In genomic region chr11:69621571-69622268, GRCm38 (mm10) we compare ENCODE assay signal across 8 mouse cellular contexts. TPM values are rescaled to one million over a fixed set of nuclear protein-coding genes. Genes with fewer than 3 reads are reported as not detected.
DNase-seq lines count a peak whose midpoint lies in the region; ATAC-seq lines count a peak whose summit lies in the region.

Gene Sat2, plus strand, starts transcription at chr11:69622024.

- H3K4me3 ChIP-seq in forebrain, embryonic 15.5 days = peak within 1 kb of the TSS; percentile 52
- H3K4me3 ChIP-seq in hindbrain, embryonic 10.5 days = peak within 1 kb of the TSS; percentile 64
- peak within 1 kb of the TSS; percentile 51 for H3K4me3 ChIP-seq in midbrain, embryonic 13.5 days (replicated peaks)

- H3K4me2 ChIP-seq in forebrain, embryonic 15.5 days (replicated peaks) = peak within 1 kb of the TSS; percentile 73
- H3K4me2 ChIP-seq in midbrain, embryonic 13.5 days (replicated peaks) = peak within 1 kb of the TSS; percentile 72

- DNase-seq in frontal cortex, adult 2 months (ENCODE audit: extremely low spot score in 1 of 2, low spot score in 1 of 2) = no peak
- DNase-seq in frontal cortex, postnatal 14 days (ENCODE audit: low spot score in 2 of 2) = no peak
- DNase-seq in cerebellum, adult 11 months = peak; percentile 54
- peak; percentile 87 for DNase-seq in hindbrain, embryonic 10.5 days (ENCODE audit: low spot score)
- peak; percentile 47 to 55 for DNase-seq in left cerebral cortex, postnatal 25 days (ENCODE audit: low spot score in 2 of 2)
- DNase-seq in T-cell, adult 2 months (ENCODE audit: low spot score) = no peak

- under 1% methylated on average over 20 of the region's 20 CpGs for WGBS in forebrain, embryonic 15.5 days
- 1% methylated on average over 20 of the region's 20 CpGs for WGBS in hindbrain, embryonic 10.5 days
- WGBS in midbrain, embryonic 13.5 days = under 1% methylated on average over 20 of the region's 20 CpGs

- H3K4me1 ChIP-seq in forebrain, embryonic 15.5 days = peaks cover 17% of the 10 kb centered on the region
- H3K4me1 ChIP-seq in hindbrain, embryonic 10.5 days (replicated peaks) = peaks cover 22% of the 10 kb centered on the region
- H3K4me1 ChIP-seq in midbrain, embryonic 13.5 days (replicated peaks) = peaks cover 18% of the 10 kb centered on the region

- no peaks in the 10 kb centered on the region for H3K9me3 ChIP-seq in forebrain, embryonic 15.5 days
- no peaks in the 10 kb centered on the region for H3K9me3 ChIP-seq in hindbrain, embryonic 10.5 days
- no peaks in the 10 kb centered on the region for H3K9me3 ChIP-seq in midbrain, embryonic 13.5 days

- H3K27ac ChIP-seq in forebrain, embryonic 15.5 days (replicated peaks) = peak within 1 kb of the TSS; percentile 67
- peak within 1 kb of the TSS; percentile 94 for H3K27ac ChIP-seq in hindbrain, embryonic 10.5 days
- peak within 1 kb of the TSS; percentile 81 for H3K27ac ChIP-seq in midbrain, embryonic 13.5 days

- H3K36me3 ChIP-seq in forebrain, embryonic 15.5 days = no peaks in the 10 kb centered on the region
- H3K36me3 ChIP-seq in hindbrain, embryonic 10.5 days = no peaks in the 10 kb centered on the region
- no peaks in the 10 kb centered on the region for H3K36me3 ChIP-seq in midbrain, embryonic 13.5 days

- ATAC-seq in forebrain, embryonic 15.5 days (replicated peaks) = peak; percentile 80
- ATAC-seq in midbrain, embryonic 13.5 days = peak; percentile 88

- intact Hi-C loops in left cerebral cortex, postnatal 25 days (cut with DNase I) = no loop called here

- no peaks in the 10 kb centered on the region for H3K27me3 ChIP-seq in forebrain, embryonic 15.5 days
- no peaks in the 10 kb centered on the region for H3K27me3 ChIP-seq in hindbrain, embryonic 10.5 days (ENCODE audit: insufficient read depth, poor library complexity, severe bottlenecking)
- H3K27me3 ChIP-seq in midbrain, embryonic 13.5 days = no peaks in the 10 kb centered on the region

- peak within 1 kb of the TSS; percentile 70 for H3K9ac ChIP-seq in forebrain, embryonic 15.5 days (replicated peaks)
- H3K9ac ChIP-seq in midbrain, embryonic 13.5 days (replicated peaks) = peak within 1 kb of the TSS; percentile 73

RNA-seq across cellular contexts. Expression of gene Sat2, which starts in this region (rescaled TPM):
- 20.3 and 26.3 TPM in 2 replicates for polyA plus RNA-seq in frontal cortex, adult 2 months (2012; rRNA removed)
- polyA plus RNA-seq in forebrain, embryonic 15.5 days (2015; fragmentation: Nextera tagmentation; extraction: Ambion mirVana) = 22.9 and 25.2 TPM in 2 replicates
- 15.4 and 24.5 TPM in 2 replicates for polyA plus RNA-seq in hindbrain, embryonic 10.5 days (2016; fragmentation: Nextera tagmentation; extraction: Ambion mirVana)
- total RNA-seq in left cerebral cortex, postnatal 25 days (2021) = 1 to 10 TPM; 7.4 to 7.7 TPM
- polyA plus RNA-seq in midbrain, embryonic 13.5 days (2015; fragmentation: Nextera tagmentation; extraction: Ambion mirVana) = 25.1 and 28.5 TPM in 2 replicates

Comparison
In these comparisons a context has a peak if more than half of its experiments do, and no peak if none do; other contexts are left out.
1. DNase-seq: peak in cerebellum, adult 11 months (single experiment), hindbrain, embryonic 10.5 days (single experiment) and left cerebral cortex, postnatal 25 days (2 of 2); none in frontal cortex, adult 2 months (0 of 2), frontal cortex, postnatal 14 days (0 of 2) and T-cell, adult 2 months (single experiment).
2. Peak in every context shown above with its lines, with median percentiles within 50 percentile points of each other: H3K27ac ChIP-seq and H3K4me3 ChIP-seq.